Mouse (Mus musculus) macrophage (primary cell): ENCODE data around the gene Rcvrn. TPM values are rescaled to one million over a fixed set of nuclear protein-coding genes. Genes with fewer than 3 reads are reported as not detected.

Source experiments
- polyA plus RNA-seq: library from polyadenylated mRNA; stranded (reverse); fragments of 250-400 nt; gene quantifications from 3 replicates; pipeline ENCODE4 v1.2.4, GENCODE M21; 2018; ENCODE audit warnings: inconsistent platforms

Rcvrn gene
- polyA plus RNA-seq, 1 experiment from 2014 or later: not detected

Other genes starting within 250 kb of the Rcvrn start
- gene Gas7, start 239.9 kb upstream of the Rcvrn start, polyA plus RNA-seq: 39.5 to 121 TPM (median 113 TPM) in 3 replicates
- not detected in 3 replicates for gene Glp2r, start 75.8 kb downstream of the Rcvrn start, polyA plus RNA-seq
- not detected in 3 replicates for gene Gsg1l2, start 79.3 kb downstream of the Rcvrn start, polyA plus RNA-seq
- gene Dhrs7c, start 102.9 kb downstream of the Rcvrn start, polyA plus RNA-seq: not detected in 3 replicates
- gene Usp43, start 226.8 kb downstream of the Rcvrn start, polyA plus RNA-seq: not detected in 3 replicates